Mouse (Mus musculus) heart, adult 2 months (tissue): ENCODE data around the gene Cenpl. TPM values are rescaled to one million over a fixed set of nuclear protein-coding genes. Genes with fewer than 3 reads are reported as not detected.
A peak's percentile ranks its signal among the peaks of the same experiment; 100 is the strongest.

Experiments
- DNase-seq, 2 experiments: peaks; one replicate each; pipeline ENCODE4 v3.0.0; 2021
- H3K27ac ChIP-seq: fragments of 200-600 bp; 2 replicates; pipeline ENCODE4 v1.8.1; 2022
- H3K27me3 ChIP-seq: fragments of 200-500 bp; 2 replicates; pipeline ENCODE4 v1.6.1; 2012; ENCODE audit warnings: mild to moderate bottlenecking, low read length, inconsistent platforms, mixed read lengths; ENCODE audit not compliant: control insufficient read depth, insufficient read depth
- H3K36me3 ChIP-seq: fragments of 200-500 bp; 2 replicates; pipeline ENCODE4 v1.6.1; 2012; ENCODE audit warnings: low read length, inconsistent platforms; ENCODE audit not compliant: control insufficient read depth, insufficient read depth
- H3K4me1 ChIP-seq: fragments of 200-500 bp; 2 replicates; pipeline ENCODE4 v1.6.1; 2011; ENCODE audit warnings: low read length; ENCODE audit not compliant: control insufficient read depth, insufficient read depth
- H3K4me3 ChIP-seq: fragments of 200-600 bp; 2 replicates; pipeline ENCODE4 v1.8.1; 2022
- H3K79me2 ChIP-seq: fragments of 200-500 bp; replicated peaks from 2 replicates; pipeline ENCODE4 v1.6.1; 2012; ENCODE audit warnings: mild to moderate bottlenecking, inconsistent platforms, low read length, moderate library complexity, mixed read lengths; ENCODE audit not compliant: control insufficient read depth, insufficient read depth
- H3K9ac ChIP-seq: fragments of 200-500 bp; 2 replicates; pipeline ENCODE4 v1.6.1; 2012; ENCODE audit warnings: low read depth, mild to moderate bottlenecking, control low read depth, inconsistent platforms, low read length, mixed read lengths
- CTCF ChIP-seq: fragments of 200-600 bp; IDR thresholded peaks from 2 replicates; pipeline ENCODE4 v1.8.1; 2022; ENCODE audit warnings: antibody characterized with exemption, mild to moderate bottlenecking, moderate library complexity
- EP300 ChIP-seq: fragments of 200-500 bp; IDR thresholded peaks from 2 replicates; pipeline ENCODE4 v1.6.1; 2011; ENCODE audit warnings: low read depth, low read length, control low read depth; ENCODE audit not compliant: insufficient read depth
- POLR2A ChIP-seq: fragments of 200-500 bp; IDR thresholded peaks from 2 replicates; pipeline ENCODE4 v1.6.1; 2011; ENCODE audit warnings: mild to moderate bottlenecking, low read depth, low read length, control low read depth; ENCODE audit not compliant: insufficient read depth
- WGBS: fragments of 180-500 bp; shearing (Covaris S2); methylation state at CpG from one replicate; pipeline ENCODE4 v1.1.7; 2018; 5-methylcytosine and 5-hydroxymethylcytosine counted together
- intact Hi-C: fragments of 180-260 bp; cut with DNase I; formaldehyde crosslinking; loops from one replicate; pipeline ENCODE4 v1.15.1; 2025
- polyA plus RNA-seq: library from polyadenylated mRNA; depleted of rRNA; stranded (reverse); fragments of >200 nt; gene quantifications from 2 replicates; pipeline ENCODE4 v1.2.3, GENCODE M21; 2012
- total RNA-seq, 2 experiments: library from RNA; stranded (reverse); gene quantifications; 2 replicates each; pipeline ENCODE4 v1.2.3; 2021

Cenpl gene
- total and polyA plus RNA-seq, 3 experiments = 0.41 to 1.2 (median 1.1) TPM

DNA sequence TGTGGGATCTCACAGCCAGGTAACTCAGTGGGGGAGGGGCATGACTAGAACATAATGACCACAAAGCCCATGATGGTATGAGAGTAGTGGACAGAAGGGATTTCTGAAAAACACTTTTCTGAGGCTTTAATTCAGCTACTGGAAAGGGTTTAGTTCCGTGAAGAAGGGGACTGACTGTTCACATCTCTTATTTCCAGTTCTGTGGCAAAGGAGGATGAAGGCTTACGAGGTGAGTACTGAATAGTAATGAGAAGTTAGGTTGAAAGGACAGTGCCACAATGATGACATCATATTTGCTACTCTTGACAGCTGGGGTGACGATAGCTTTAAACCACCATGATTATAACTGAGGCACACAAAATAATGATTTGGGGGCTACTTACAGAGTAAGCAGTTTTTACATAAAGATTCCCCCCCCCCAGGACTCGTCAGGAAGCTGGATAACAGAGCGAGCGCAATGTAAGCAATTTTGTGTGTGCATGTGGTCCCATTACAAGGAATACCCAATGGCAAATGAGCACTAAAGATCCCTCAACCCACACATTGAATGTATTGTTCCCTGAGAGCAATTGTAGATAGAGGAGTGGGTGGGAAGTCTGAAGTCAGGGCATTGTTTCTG lies 34.6 kb upstream of the Cenpl start:
- DNase-seq = no peak
- Histone ChIP-seq H3K36me3 (peaks cover 29% of the 10 kb centered on the region), H3K27me3 (no peaks in the 10 kb centered on the region), H3K9ac (peak overlapping the region; percentile 85), H3K79me2 (0 out of 2 replicates have a peak, but pooled peaks cover 2% of the 10 kb centered on the region), H3K4me3 (peak overlapping the region; percentile 74), H3K4me1 (peaks cover 8% of the 10 kb centered on the region), H3K27ac (peak overlapping the region; percentile 97)
- WGBS = 7% methylated on average over 6 of the region's 6 CpGs
- intact Hi-C loops = loop anchor here (2.0 to 10.0 kb wide), 4 partner anchors 35 to 821 kb away; partner anchors contain the start of genes Cacybp, Cenpl and Dars2
- TF ChIP-seq POLR2A (peak; percentile 14; the same call in 1 of the 2 replicates), CTCF (no peak)

DNA sequence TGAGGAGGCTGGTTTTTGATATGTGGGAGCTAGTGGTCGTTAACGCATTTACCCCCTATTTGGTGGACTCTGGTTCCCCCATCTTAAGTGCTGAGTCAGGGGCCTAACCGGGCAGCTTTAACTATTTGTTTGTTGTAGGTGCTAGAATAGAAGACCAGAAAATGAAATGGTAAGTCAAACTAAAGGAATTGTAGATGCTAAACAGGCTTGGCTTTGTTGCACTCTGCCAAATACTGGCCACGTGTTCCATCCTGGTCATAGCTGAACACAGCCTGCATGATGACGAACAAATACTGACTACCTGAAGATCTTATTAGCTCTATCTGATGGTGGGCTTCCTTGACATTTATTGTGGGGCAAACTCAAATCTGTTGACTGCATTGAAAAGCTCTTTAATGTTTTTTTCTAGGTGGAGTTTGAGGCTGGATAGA lies 34.1 kb upstream of the Cenpl start:
- peaks cover 8% of the 10 kb centered on the region for H3K4me1 ChIP-seq
- WGBS = 2% methylated on average over 5 of the region's 5 CpGs
- no peak for DNase-seq
- H3K27me3 ChIP-seq = no peaks in the 10 kb centered on the region
- no peak for TF ChIP-seq EP300
- TF ChIP-seq CTCF = no peak
- no peak for TF ChIP-seq POLR2A
- H3K79me2 ChIP-seq = 0 out of 2 replicates have a peak, but pooled peaks cover 2% of the 10 kb centered on the region
- H3K27ac ChIP-seq = peak overlapping the region; percentile 97; the same call in 1 of the 2 replicates
- H3K36me3 ChIP-seq = peaks cover 29% of the 10 kb centered on the region
- H3K4me3 ChIP-seq = peak overlapping the region; percentile 74
- intact Hi-C loops = loop anchor here (10.0 kb wide), 3 partner anchors 158 to 822 kb away; partner anchors contain the start of gene Cacybp
- peak overlapping the region; percentile 85 for H3K9ac ChIP-seq

DNA sequence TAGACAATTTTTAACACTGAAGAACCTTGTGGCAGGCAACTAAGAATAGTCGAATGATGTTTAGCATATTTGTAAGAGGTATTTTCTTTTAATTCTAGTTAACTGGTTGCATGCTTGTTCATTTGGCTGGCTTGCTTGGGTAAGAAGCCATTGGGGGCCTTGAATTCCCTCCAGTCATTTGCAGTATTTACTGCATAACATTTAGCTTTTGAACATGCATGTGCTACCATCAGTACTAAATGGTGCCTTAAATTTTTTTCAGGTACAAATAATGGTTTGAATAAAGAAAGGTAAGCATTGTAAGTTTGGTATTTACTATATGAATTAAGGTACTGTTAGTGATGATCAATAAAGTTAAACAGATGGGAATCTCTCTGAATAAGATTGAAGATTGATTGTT lies 33.5 kb upstream of the Cenpl start:
- peaks cover 8% of the 10 kb centered on the region for H3K4me1 ChIP-seq
- no peaks in the 10 kb centered on the region for H3K27me3 ChIP-seq
- intact Hi-C loops = loop anchor here (10.0 kb wide), 3 partner anchors 158 to 822 kb away; partner anchors contain the start of gene Cacybp
- 7% methylated on average over 1 of the region's 1 CpGs for WGBS
- H3K36me3 ChIP-seq = peaks cover 29% of the 10 kb centered on the region
- peak overlapping the region; percentile 74 for H3K4me3 ChIP-seq
- no peak overlapping the region for H3K27ac ChIP-seq
- no peak for TF ChIP-seq CTCF
- TF ChIP-seq EP300 = no peak
- no peak for TF ChIP-seq POLR2A
- 0 out of 2 replicates have a peak, but pooled peaks cover 2% of the 10 kb centered on the region for H3K79me2 ChIP-seq
- H3K9ac ChIP-seq = no peak overlapping the region
- DNase-seq = no peak

DNA sequence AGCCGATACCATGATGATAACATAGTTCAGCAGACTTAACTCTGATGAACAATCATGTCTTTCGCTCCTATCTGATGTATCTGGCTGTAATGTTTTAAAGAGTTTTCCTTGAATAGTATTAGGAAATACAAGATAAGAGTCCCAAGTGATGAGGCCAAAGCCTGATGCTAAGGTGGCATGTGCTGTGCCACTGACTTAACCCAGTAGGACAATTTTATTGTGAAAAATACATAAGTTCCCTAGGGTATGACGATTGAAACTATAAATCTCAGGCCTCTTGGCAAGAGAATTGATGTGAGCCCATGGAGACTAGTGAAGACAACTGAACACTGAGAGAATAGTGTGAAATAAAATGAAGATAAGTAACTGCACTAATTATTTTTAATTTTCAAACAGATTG lies 32.9 kb upstream of the Cenpl start:
- WGBS = 33% methylated on average over 3 of the region's 3 CpGs
- no peak overlapping the region for H3K4me3 ChIP-seq
- 0 out of 2 replicates have a peak, but pooled peaks cover 2% of the 10 kb centered on the region for H3K79me2 ChIP-seq
- intact Hi-C loops = loop anchor here (10.0 kb wide), 3 partner anchors 157 to 823 kb away; partner anchors contain the start of gene Cacybp
- H3K4me1 ChIP-seq = peaks cover 8% of the 10 kb centered on the region
- no peak overlapping the region for H3K9ac ChIP-seq
- peaks cover 29% of the 10 kb centered on the region for H3K36me3 ChIP-seq
- TF ChIP-seq POLR2A = no peak
- TF ChIP-seq CTCF = no peak
- TF ChIP-seq EP300 = no peak
- DNase-seq = no peak
- H3K27me3 ChIP-seq = no peaks in the 10 kb centered on the region
- no peak overlapping the region for H3K27ac ChIP-seq

DNA sequence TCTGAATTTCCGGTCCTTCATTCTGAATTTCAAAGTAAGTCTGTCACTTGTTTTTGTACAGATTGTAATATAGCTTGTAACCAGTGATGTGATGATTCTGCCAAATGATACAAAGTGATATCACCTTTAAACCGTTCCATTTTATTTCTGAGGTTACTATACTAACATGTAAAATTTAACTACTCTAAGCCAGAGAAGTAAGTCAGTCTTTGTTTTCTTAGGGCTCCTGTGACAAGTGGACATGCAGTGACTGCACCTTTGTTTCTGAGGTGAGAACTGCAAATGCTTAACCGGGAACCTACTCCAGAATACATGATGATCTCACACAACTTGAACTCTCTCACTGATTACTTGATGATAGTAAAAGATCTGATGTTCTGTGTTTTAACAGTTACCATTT lies 32.5 kb upstream of the Cenpl start:
- H3K4me3 ChIP-seq = no peak overlapping the region
- no peak overlapping the region for H3K27ac ChIP-seq
- H3K79me2 ChIP-seq = 0 out of 2 replicates have a peak, but pooled peaks cover 2% of the 10 kb centered on the region
- WGBS = 45% methylated on average over 3 of the region's 3 CpGs
- no peaks in the 10 kb centered on the region for H3K27me3 ChIP-seq
- H3K36me3 ChIP-seq = peaks cover 29% of the 10 kb centered on the region
- no peak for DNase-seq
- TF ChIP-seq EP300 (no peak), CTCF (no peak)
- H3K4me1 ChIP-seq = peaks cover 8% of the 10 kb centered on the region
- no peak overlapping the region for H3K9ac ChIP-seq
- intact Hi-C loops = loop anchor here (10.0 kb wide), 3 partner anchors 157 to 823 kb away; partner anchors contain the start of gene Cacybp
